Mouse (Mus musculus): ENCODE data around the gene Unc13d. TPM values are rescaled to one million over a fixed set of nuclear protein-coding genes. Genes with fewer than 3 reads are reported as not detected.
"Not testable (repeated sequence)": the region's sequence is repeated elsewhere in the genome, so short reads cannot be mapped to it uniquely, and the experiment has no call there.

Gene Unc13d
- polyA plus RNA-seq, 1 experiment from 2014 or later = 1.5 TPM

DNA sequence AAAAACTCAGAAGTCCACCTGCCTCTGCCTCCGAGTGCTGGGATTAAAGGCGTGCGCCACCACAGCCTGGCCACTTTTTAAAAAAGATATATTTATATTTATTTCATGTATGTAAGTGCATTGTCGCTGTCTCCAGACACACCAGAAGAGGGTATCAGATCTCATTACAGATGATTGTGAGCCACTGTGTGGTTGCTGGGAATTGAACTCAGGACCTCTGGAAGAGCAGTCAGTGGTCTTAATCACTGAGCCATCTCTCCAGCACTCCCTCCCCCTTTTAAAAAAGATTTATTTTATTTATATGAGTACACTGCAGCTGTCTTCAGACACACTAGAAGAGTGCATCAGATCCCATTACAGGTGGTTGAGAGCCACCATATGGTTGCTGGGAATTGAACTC is 58.9 kb downstream of the Unc13d start:
- H3K36me3 ChIP-seq = peaks cover 28% of the 10 kb centered on the region
- not testable (repeated sequence) for H3K9ac ChIP-seq; H3K4me2 ChIP-seq; H3K27ac ChIP-seq (replicated peaks); H3K27me3 ChIP-seq (replicated peaks); H3K4me3 ChIP-seq; H3K9me3 ChIP-seq; ATAC-seq (ENCODE audit: extremely low read depth, insufficient number of reproducible peaks, low FRiP score, low TSS enrichment)
- H3K4me1 ChIP-seq = peaks cover 11% of the 10 kb centered on the region
- 91% methylated on average over 4 of the region's 4 CpGs for WGBS

DNA sequence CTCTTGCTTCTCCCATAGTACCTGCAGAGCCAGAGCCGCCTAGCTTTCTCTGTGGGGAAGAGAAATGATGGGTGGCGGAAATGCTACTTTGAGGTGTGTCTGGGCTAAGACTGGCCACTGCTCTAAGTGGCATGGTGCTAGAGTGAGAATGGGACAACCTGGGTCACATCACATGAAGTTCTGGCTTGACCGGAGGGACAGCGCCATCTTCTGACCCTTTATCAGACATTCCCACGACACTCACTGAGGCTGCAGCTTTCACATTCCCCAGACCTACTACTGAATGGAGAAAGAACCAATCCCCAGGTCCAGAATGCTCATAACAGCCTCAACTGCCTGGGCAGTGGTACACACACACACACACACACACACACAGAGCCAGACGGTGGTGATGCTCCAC is 59.7 kb downstream of the Unc13d start:
- H3K27me3 ChIP-seq (replicated peaks) = no peaks in the 10 kb centered on the region
- H3K4me2 ChIP-seq = no peak overlapping the region
- no peaks in the 10 kb centered on the region for H3K9me3 ChIP-seq
- peaks cover 13% of the 10 kb centered on the region for H3K4me1 ChIP-seq
- H3K27ac ChIP-seq (replicated peaks) = no peak overlapping the region
- no peak overlapping the region for H3K4me3 ChIP-seq
- H3K36me3 ChIP-seq = peaks cover 23% of the 10 kb centered on the region
- WGBS = 29% methylated on average over 6 of the region's 6 CpGs
- no peak for ATAC-seq (ENCODE audit: extremely low read depth, insufficient number of reproducible peaks, low FRiP score, low TSS enrichment)
- H3K9ac ChIP-seq = no peak overlapping the region

GRCm38 (mm10) chr11:116014821-116015220 is 62.9 kb downstream of the Unc13d start:
- H3K27me3 ChIP-seq (replicated peaks) = no peaks in the 10 kb centered on the region
- H3K4me3 ChIP-seq = no peak overlapping the region
- H3K4me1 ChIP-seq = peaks cover 25% of the 10 kb centered on the region
- 65% methylated on average over 8 of the region's 8 CpGs for WGBS
- peaks cover 13% of the 10 kb centered on the region for H3K36me3 ChIP-seq
- ATAC-seq (ENCODE audit: extremely low read depth, insufficient number of reproducible peaks, low FRiP score, low TSS enrichment) = no peak
- H3K9ac ChIP-seq = no peak overlapping the region
- no peaks in the 10 kb centered on the region for H3K9me3 ChIP-seq
- no peak overlapping the region for H3K4me2 ChIP-seq
- H3K27ac ChIP-seq (replicated peaks) = no peak overlapping the region

- Histone ChIP-seq H3K4me2 (peak within 1 kb of the TSS; percentile 86), H3K4me1 (peaks cover 25% of the 10 kb centered on the region), H3K9me3 (no peaks in the 10 kb centered on the region), H3K36me3 (peaks cover 38% of the 10 kb centered on the region), H3K9ac (peak within 1 kb of the TSS; percentile 93), H3K27ac (replicated peaks) (peak within 1 kb of the TSS; percentile 95), H3K27me3 (replicated peaks) (no peaks in the 10 kb centered on the region), H3K4me3 (peak within 1 kb of the TSS; percentile 79)
- 0% methylated on average over 55 of the region's 55 CpGs for WGBS
- ATAC-seq (ENCODE audit: extremely low read depth, insufficient number of reproducible peaks, low FRiP score, low TSS enrichment) = peak; percentile 90
Observed at GRCm38 (mm10) chr11:116012262-116012947, 65.4 kb downstream of the Unc13d start, which contains the start of gene Galk1. Gene Galk1, minus strand, starts transcription at chr11:116012719.

Other genes with a start within 250 kb of the Unc13d start
- gene Myo15b, start 219.6 kb downstream of the Unc13d start, polyA plus RNA-seq (2015; fragmentation: Nextera tagmentation; extraction: Ambion mirVana) = 0.17 and 0.27 TPM in 2 replicates
- 20.0 and 24.2 TPM in 2 replicates for gene Smim5, start 178.0 kb downstream of the Unc13d start, polyA plus RNA-seq (2015; fragmentation: Nextera tagmentation; extraction: Ambion mirVana)
- gene Smim6, start 165.9 kb downstream of the Unc13d start, polyA plus RNA-seq (2015; fragmentation: Nextera tagmentation; extraction: Ambion mirVana) = 1.4 TPM in 2 replicates
- gene Sap30bp, start 144.7 kb downstream of the Unc13d start, polyA plus RNA-seq (2015; fragmentation: Nextera tagmentation; extraction: Ambion mirVana) = 23.3 and 24.8 TPM in 2 replicates
- gene Recql5, start 144.5 kb downstream of the Unc13d start, polyA plus RNA-seq (2015; fragmentation: Nextera tagmentation; extraction: Ambion mirVana) = 11.6 and 12.7 TPM in 2 replicates
- 0.99 and 1.1 TPM in 2 replicates for gene Itgb4, start 103.3 kb downstream of the Unc13d start, polyA plus RNA-seq (2015; fragmentation: Nextera tagmentation; extraction: Ambion mirVana)
- gene Galk1, start 65.2 kb downstream of the Unc13d start, polyA plus RNA-seq (2015; fragmentation: Nextera tagmentation; extraction: Ambion mirVana) = 150 and 178 TPM in 2 replicates
- 647 and 691 TPM in 2 replicates for gene H3f3b, start 50.0 kb downstream of the Unc13d start, polyA plus RNA-seq (2015; fragmentation: Nextera tagmentation; extraction: Ambion mirVana)
- 22.8 and 23.9 TPM in 2 replicates for gene Unk, start 47.6 kb downstream of the Unc13d start, polyA plus RNA-seq (2015; fragmentation: Nextera tagmentation; extraction: Ambion mirVana)
- gene Wbp2, start 9.0 kb upstream of the Unc13d start, polyA plus RNA-seq (2015; fragmentation: Nextera tagmentation; extraction: Ambion mirVana) = 134 and 138 TPM in 2 replicates
- 46.1 and 51.1 TPM in 2 replicates for gene Trim47, start 49.2 kb upstream of the Unc13d start, polyA plus RNA-seq (2015; fragmentation: Nextera tagmentation; extraction: Ambion mirVana)
- 4.2 and 4.3 TPM in 2 replicates for gene Trim65, start 53.2 kb upstream of the Unc13d start, polyA plus RNA-seq (2015; fragmentation: Nextera tagmentation; extraction: Ambion mirVana)
- 82.4 and 92.2 TPM in 2 replicates for gene Mrpl38, start 60.9 kb upstream of the Unc13d start, polyA plus RNA-seq (2015; fragmentation: Nextera tagmentation; extraction: Ambion mirVana)
- 22.8 and 24.4 TPM in 2 replicates for gene Fbf1, start 90.2 kb upstream of the Unc13d start, polyA plus RNA-seq (2015; fragmentation: Nextera tagmentation; extraction: Ambion mirVana)
- 82.1 and 88.7 TPM in 2 replicates for gene Ten1, start 120.9 kb upstream of the Unc13d start, polyA plus RNA-seq (2015; fragmentation: Nextera tagmentation; extraction: Ambion mirVana)
- gene Acox1, start 121.1 kb upstream of the Unc13d start, polyA plus RNA-seq (2015; fragmentation: Nextera tagmentation; extraction: Ambion mirVana) = 29.0 and 31.0 TPM in 2 replicates
- 0.42 and 0.48 TPM in 2 replicates for gene Evpl, start 160.1 kb upstream of the Unc13d start, polyA plus RNA-seq (2015; fragmentation: Nextera tagmentation; extraction: Ambion mirVana)
- gene Srp68, start 196.3 kb upstream of the Unc13d start, polyA plus RNA-seq (2015; fragmentation: Nextera tagmentation; extraction: Ambion mirVana) = 63.6 and 64.6 TPM in 2 replicates
- not detected in 2 replicates for gene Galr2, start 203.0 kb upstream of the Unc13d start, polyA plus RNA-seq (2015; fragmentation: Nextera tagmentation; extraction: Ambion mirVana)
- gene Exoc7, start 229.3 kb upstream of the Unc13d start, polyA plus RNA-seq (2015; fragmentation: Nextera tagmentation; extraction: Ambion mirVana) = 45.0 and 46.0 TPM in 2 replicates

All from heart, embryonic 13.5 days (tissue).